Mouse (Mus musculus) adrenal gland, adult 2 months (tissue): Measurements from ENCODE around the gene Sh3bp1. TPM values are rescaled to one million over a fixed set of nuclear protein-coding genes. Genes with fewer than 3 reads are reported as not detected.

Source experiments
- DNase-seq: peaks from one replicate; pipeline ENCODE4 v3.0.0; 2021
- polyA plus RNA-seq: library from polyadenylated mRNA; depleted of rRNA; stranded (reverse); fragments of >200 nt; gene quantifications from 2 replicates; pipeline ENCODE4 v1.2.3, GENCODE M21; 2012
- total RNA-seq, 2 experiments: library from RNA; stranded (reverse); gene quantifications; 2 replicates each; pipeline ENCODE4 v1.2.3; 2021

Sh3bp1 gene
- total and polyA plus RNA-seq, 3 experiments: 4.6 to 54.1 (median 11.0) TPM

DNA sequence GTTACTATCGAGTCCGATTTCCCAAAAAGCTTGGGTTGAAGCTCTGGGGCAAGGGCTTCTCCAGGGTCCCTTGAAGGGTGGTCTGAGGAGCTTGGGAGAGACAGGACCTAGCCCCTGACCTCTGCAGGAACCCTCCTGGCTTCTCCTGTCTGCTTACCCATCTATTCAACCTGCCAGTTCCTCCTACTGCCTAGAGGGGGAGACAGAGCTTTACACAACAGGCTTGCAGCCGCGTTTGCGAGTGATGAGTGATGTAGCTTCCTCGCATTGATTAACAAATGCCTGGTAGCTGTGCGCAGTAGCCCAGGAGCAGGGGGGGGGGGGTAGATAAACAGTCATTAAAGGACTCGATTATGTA lies 16.1 kb downstream of the Sh3bp1 start:
- DNase-seq: peak; percentile 74

DNA sequence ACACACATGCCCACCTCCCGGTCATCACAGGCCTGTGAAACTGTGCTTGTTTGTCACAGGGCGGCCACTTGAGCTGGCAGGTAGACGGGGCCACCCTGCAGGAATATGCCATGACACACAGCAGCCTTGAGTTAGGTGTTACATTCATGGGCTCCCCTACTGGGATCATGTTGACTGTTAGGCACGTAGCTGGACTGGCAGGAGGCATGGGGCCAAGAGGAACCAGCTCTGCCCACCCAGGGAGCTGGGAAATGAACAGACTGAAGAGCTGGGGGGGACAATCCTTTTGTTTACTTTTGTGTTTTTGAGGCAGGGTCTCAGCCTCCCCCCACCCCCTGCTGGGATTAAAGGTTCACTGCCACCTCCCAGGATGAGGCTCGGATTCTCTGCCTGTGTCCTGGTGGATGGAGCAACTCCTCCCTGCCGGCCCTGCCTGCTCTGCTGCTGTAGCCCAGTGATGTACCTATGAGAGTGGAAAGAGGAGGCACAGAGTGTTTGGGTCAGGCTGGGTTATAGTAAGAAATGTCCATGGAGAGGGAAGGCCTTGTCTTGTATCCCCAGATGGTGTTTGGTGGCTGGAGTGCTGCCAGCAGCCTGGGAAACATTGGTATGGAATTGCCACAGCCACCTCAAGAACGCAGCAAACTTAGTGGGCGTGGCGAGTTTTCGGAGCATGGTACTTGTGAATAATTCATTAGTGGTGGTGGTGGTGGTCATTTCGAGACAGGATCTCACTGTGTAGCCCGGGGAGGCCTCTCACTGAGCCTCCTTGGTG lies 16.7 kb downstream of the Sh3bp1 start:
- no peak for DNase-seq

DNA sequence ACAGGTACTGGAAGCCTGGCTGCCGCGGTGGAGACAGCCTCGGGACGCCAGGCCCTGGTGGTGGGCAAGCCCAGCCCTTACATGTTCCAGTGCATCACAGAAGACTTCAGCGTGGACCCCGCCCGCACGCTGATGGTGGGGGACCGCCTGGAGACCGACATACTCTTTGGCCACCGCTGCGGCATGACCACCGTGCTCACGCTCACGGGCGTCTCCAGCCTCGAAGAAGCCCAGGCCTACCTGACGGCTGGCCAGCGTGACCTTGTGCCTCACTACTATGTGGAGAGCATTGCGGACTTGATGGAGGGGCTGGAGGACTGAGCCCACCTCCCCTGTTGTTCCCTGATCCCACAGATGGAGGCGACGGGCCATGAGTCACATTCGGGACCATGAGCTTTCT lies 18.6 kb downstream of the Sh3bp1 start:
- DNase-seq: no peak

DNA sequence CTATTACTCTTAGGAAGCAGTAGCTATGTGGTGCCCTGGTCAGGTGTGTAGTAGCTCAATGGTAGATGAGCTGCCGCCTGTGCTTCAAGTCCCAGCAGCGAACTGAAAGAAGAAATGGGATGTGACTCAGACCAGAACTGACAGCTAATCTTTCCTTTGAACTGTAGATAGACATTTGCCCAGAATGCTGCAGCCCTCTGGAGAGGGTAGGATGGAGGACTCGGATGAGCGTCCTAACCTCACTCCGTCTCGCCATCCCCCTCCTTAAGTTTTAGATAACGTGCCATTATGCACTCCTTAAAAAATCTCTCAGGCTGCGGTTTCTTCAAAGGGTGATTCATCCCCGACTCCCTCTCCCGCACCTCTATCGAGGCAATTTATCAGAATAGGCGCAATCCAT lies 20.3 kb downstream of the Sh3bp1 start:
- no peak for DNase-seq

DNA sequence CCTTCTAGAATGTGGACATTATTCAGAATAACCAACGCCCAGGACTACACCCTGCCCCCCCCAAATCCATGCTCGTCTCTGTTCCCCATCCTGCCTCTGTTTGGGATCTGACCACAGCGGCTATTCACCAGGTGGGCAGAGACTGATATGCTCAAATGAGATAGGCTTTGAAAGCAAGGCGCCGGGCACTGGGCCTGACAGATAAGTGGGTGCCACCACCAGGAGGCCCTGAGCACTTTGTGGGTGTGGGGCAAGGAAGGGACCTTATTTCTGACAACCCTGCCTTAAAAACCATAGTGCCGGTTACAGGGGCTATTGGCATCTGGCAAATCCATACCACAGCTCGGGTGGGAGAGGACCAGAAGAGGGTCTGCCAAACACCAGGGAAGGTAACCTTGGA lies 23.1 kb downstream of the Sh3bp1 start:
- no peak for DNase-seq

DNA sequence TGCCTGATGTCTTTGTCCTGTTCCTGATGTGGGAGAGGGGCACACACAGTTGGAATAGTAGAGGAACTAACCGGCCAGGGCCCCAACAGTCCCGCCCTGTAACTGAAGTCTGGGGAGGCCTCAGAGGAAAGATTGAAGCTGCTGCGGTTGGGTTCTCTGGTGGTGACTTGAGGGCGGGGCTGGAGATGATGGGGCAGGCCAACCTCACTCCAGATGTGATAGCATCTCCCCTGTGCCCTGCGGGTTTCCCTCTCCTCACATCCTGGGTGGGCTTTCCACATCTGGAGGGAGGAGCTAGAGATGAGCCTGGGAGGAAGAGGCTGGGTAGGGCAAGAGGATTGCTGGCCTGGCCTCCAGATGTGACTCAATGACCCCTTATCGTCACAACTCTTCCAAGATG lies 24.0 kb downstream of the Sh3bp1 start:
- no peak for DNase-seq

DNA sequence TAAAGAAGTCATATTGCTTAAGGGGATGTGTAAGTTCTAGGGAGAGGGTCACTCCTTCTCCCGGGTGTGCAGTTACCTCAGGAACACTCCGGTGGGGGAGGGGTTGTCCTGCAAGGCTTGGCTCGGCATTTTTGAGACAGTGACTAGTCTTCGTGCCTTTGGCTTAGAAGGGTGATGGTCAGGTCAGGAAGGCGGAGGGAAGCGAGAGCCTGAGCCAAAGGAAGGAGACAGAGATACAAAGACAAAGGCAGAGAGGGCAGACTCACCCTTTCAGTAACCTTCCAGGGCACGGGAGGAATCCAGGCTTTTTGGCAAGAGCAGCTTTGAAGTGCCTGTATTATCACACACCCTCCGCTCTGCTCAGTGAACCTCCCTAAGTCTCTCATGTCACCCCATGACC lies 25.6 kb downstream of the Sh3bp1 start:
- peak; percentile 75 for DNase-seq

DNA sequence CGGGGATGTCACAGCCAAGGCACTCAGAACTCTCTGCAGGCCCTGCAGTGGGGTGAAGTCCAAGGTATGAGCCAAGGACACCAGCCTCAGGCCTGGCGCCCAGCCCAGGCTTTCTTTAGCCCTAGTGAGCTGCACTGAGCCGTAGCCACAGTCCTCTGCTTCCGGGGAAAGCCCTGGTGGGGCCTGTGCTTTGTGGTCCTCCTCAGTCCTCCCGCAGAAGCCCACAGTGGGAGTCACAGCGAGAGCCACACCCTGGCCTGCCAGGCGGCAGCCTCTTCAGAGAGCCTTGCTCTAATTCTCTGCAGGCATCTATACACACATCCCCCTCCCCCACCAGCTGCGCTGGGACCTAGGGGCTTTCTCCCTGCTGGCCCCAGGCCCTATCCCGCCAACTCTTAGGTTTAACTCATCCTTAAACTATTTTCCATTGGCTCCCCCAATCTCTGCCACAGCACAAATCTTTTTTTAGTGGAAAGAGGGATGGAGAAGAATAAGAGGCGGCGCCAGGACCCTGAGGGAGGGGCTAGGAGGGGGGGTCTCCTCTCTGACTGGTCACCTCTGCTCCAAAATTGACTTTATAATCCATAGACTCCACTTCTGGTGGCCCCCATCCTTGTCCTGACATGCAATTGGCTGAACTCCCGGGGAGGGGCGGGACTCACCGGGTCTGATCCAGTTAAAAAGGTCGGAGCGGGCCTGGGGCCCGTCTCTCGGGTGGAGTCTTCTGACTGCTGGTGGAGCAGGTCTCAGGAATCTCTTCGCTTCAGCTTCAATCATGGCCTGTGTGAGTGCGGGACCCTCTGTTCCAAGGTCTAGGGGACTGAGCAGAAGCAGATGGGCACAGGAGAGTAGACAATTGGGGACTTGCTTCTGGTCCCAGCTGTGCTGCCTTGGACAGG lies 26.7 kb downstream of the Sh3bp1 start, which contains the start of gene Lgals1:
Gene Lgals1, plus strand, starts transcription at position 705 of the 899 bp plus-strand sequence.
- DNase-seq: peak; percentile 95

DNA sequence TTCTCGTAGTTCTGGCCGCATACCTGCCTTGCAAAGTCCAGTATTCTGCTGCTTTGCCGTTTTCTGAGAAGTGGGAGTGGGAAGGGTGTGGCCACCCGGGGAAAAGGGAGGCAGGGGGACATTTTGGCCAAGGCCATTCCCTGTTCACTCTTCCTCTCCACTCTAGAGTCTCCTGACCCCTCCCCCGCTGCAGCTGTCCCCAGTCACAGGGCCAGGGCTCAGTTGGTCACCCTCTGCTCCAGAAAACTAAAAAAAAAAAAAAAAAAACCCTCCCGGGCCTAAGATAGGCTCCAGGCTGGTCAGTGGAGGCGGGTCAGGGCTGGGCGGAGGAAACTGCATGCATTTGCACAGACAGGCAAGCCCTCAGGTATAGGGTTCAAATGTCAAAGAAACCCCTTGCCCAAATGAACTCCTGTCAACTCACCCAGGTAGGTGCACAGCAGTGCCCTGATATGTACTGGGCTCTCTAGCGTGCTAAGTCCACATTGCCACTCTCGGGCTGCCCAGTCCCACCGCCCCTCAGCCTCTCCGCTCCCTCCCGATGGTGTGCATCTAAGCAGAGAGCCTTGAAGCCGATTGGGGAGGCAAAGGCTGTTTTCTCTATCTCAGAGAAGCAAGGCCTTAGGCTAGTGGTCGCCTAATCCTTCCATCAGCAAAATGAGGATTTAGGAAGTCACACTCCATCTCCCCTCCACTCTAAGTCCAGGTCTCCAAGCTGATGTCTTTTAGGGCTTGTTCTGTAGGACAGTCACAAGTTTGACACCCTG lies 27.6 kb downstream of the Sh3bp1 start:
- DNase-seq: peak; percentile 61

DNA sequence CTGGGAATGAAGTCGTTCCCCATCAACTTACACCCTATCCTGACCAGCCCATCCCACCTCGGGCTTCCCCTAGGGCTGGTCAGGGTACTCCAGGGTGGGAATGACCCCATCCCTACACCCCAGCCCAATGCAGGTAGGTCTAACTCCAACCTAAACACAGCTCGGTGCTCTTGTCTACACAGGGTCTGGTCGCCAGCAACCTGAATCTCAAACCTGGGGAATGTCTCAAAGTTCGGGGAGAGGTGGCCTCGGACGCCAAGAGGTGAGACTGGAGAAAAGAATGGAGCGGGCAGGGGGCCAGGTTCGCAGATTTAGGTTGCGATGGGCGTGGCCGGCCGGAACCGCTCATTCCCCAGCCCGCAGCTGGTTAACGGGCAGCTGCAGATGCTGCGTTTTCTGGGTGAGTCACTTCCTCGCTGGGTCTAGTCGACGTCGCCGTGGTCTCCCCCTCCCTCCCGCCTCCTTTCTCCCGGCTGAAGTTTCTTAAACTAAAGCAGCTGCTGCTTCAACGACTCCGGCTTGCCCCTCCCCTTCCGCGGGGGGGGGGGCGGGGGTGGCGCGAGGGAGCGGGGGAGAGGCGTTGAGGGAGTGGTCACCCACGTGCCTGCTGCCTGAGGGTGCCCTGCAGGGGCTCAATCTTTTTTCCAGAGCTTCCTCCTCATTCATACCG lies 28.4 kb downstream of the Sh3bp1 start:
- DNase-seq: peak; percentile 89

DNA sequence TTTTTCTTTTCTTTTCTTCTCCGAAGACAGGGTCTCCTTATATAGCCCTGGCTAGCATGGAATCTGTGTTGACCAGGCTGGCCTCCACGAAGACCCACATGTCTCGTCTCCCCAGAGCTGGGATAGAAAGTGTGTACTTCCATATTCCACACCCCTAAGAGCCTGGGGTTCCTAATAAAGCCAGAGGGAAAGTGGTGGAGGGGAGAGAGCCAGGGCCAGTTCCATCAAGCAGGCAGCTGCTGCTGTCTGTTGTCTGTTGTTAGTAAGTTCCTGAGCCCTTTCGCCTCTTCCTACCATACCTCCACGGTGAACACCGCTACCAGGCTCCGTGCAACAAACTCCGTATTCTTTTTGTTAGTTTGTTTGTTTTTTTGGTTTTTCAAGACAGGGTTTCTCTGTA lies 29.0 kb downstream of the Sh3bp1 start:
- no peak for DNase-seq

DNA sequence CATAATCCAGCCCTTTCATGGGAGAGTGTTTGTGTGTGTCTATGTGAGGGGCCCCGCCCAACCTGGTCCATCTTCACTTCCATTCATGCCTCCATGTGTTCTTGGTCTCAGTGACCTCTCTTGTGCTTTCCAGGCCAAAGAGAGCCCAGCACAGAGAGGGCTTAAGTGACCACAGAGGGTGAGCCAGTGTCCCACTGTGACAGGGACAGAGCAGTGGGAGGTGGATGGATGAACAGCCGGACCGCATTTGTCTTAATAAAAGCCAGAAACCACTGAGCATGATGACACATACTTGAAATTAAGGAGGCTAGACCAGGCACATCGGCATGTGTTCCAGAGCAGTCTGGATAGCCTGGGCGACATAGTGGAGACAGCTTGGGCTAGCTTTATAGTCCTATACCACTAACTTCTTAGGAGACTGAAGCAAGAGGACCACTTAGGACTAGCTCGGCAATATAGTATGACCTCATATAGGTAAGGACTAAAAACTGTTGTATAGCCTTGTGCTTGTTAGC lies 30.7 kb downstream of the Sh3bp1 start:
- no peak for DNase-seq

DNA sequence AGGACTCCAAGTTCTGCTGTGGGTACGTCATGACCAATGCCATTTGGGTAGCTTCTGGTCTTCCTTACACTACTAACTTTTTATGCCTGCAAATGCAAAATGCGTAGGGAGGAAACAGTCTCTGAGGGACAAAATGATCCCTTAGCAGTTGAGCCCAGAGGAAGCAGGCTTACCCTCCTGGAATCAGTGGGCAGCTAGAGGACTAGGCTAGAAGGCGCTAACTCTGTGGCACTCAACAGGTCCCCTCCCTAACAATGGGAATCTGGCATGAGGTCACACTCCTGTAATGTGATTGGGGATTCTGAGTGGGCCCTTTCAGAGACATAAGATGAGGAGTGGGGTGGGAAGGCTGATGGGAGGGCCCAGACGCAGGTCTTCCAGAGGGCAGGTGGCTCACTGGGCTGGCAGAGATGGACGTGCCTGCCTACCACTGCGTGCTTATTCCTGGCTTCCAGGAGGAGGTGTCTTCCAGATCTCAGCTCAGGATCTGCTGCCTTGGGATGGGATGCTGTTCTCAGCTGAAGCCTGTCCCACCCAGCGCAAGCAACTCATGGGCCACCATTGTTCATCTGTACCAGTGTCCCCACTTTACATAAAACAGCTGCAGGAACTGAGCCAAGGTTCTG lies 31.3 kb downstream of the Sh3bp1 start:
- DNase-seq: no peak

DNA sequence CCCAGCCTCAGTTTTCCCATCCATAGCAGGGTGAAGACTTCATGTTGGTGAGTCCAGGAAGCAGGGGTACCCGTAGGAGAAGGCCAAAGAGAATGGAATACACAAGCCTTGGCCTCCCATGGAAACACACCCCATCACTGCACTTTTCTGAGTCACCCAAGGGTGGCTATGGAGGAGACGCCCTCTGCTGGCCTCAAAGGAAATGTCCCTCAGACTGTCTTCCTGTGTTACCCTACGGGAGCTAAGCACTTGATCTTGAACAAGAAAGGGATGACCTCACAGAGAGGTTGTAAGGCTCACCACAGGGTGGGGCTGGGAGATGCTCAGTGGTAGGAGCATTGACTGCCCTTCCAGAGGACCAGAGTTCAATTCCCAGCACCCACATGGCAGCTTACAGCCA lies 32.0 kb downstream of the Sh3bp1 start:
- DNase-seq: peak; percentile 76

DNA sequence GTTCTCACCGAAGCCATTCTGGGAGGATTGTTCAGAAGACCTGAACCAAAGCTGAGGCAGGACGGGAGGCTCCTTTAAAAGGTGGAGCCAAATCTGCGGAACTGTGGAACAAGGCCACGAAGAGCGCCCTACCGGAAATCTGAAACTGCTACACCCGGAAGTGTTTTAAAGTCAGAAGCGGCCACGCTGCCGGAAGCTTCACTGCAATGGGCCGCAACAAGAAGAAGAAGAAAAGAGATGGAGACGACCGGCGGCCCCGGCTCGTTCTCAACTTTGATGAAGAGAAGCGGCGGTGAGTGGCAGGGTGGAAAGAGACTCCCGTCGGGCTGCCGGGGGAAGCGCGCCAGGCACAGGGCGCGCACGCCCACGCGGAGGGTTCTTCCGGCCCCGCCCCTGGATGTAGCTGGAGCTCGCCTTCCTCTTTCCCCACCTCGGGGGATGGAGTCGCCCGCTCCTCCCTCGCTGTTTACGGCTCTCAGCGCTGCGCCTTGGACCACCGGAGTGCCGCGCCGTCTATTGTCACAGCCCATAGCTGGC lies 35.3 kb downstream of the Sh3bp1 start, which contains the start of gene Nol12:
Gene Nol12, plus strand, starts transcription at position 150 of the 537 bp plus-strand sequence.
- peak; percentile 85 for DNase-seq

DNA sequence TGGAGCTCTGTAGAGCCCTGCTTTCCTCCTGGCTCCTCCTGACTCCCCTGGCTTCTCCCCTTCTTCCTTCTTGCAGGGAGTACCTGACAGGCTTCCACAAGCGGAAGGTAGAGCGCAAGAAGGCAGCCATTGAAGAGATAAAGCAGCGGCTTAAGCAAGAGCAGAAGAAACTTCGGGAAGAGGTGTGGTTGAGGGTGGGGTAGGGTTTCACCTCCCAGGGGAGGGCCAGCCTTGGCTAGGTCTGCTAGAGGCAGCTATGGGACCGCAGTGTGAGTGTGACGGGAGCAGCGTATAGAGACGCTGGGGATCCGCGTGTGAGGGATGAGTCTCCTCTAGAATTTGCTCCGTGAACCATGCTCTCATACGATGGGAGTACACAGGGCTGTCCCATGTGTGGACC lies 36.8 kb downstream of the Sh3bp1 start:
- DNase-seq: no peak

DNA sequence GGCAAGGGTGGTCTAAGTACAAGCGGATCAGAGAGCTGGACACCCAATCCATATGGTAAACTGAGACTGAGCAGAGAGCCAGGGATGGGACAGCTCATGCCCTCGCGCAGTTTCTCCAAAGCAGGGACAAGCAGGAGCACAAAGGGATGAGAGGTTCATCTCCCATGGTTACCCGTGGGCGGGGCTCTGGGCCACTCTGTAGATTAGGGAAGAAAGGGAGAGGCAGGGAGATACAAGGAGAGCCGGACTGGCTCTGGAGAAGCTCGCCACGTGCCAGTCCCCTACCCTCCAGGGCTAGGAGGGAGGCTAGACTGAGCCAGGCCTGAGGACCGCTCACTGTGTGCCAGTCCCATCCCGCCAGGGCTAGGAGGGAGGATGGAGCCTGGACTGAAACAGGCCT lies 37.7 kb downstream of the Sh3bp1 start:
- DNase-seq: no peak

DNA sequence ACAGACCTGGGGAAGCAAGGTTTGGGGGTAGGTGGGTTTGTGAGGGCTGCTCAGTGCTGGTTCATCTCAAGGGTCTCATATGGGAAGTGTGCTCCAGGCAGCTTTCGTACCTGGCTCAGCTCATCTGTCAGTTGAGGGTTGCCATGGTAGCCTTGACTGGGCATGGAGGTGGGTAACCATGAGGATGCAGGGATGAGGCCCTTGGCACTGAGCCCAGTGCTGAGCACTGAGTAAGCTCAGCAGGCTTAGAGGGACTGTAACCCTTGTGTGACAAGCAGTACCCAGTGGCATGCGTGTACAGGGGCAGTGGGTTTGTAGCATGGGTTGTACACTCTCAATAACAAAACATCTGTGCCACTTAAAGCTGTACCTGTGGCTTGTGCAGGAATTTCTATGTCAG lies 38.4 kb downstream of the Sh3bp1 start:
- DNase-seq: no peak

DNA sequence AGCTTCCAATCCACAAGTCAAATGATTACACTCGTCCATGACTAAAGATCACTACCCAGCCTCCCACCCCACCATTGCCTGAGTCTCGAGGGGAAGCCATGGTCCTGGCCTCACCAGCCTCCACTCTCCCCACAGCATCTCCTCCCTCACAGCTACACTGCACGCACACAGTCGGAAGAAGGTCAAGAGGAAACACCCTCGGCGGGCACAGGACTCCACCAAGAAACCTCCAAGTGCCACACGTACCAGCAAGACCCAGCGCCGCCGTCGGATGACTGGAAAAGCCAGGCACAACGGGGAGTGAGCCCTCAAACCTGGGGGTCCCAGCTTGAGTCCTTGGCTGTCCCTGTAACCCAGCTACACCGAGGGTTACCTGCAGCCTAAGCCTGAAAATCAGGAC lies 40.8 kb downstream of the Sh3bp1 start:
- DNase-seq: no peak

DNA sequence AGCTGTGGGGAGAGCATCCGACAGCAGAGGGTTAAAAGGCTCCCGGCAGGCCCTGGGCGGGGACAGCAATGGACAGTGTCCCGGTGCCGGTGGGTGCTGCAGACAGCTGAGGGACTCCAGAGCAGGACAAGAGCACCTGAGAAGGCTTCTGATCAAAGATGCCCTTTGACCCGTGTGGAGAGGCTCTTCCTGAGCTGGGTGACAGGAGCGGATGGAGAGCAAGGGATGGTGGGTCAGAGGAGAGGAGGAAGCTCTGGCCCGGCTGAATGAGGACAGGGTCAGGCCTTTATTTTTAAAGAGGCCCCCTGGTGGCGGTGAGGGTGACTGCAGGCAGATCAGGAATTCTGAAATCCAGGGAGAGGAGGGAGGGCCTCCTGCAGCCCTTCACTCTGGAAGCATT lies 43.1 kb downstream of the Sh3bp1 start:
- DNase-seq: peak; percentile 90

DNA sequence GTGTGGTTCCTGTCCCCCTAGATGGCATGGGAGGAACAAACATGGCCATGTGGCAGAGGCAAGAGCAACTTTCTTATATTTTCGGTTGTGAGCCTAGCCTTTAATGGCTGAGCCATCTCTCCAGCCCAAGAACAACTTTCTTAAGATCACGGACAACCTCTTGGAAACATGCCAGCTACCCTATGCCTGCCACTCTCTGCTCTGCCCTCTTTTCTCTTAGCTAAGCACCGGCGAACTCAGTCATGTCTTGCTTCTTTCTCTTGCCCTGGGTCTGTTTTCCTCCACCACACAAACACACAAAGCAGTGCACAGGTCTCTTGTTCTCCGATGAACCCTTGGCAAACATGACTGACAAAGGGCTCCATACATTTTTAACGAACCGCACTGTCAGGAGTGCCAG lies 46.7 kb downstream of the Sh3bp1 start:
- no peak for DNase-seq
